Mouse (Mus musculus) liver, postnatal 0 days (tissue): ENCODE data around the gene Hdhd3. TPM values are rescaled to one million over a fixed set of nuclear protein-coding genes. Genes with fewer than 3 reads are reported as not detected.

Experiments
- ATAC-seq: fragments of 200-750 bp; cut with Nextera tagmentation; 2 replicates; pipeline ENCODE4 v1.8.0; 2017; ENCODE audit warnings: mild to moderate bottlenecking, moderate library complexity
- DNase-seq: peaks from one replicate; pipeline ENCODE4 v3.0.0-alpha.2; 2016
- H3K27ac ChIP-seq: fragments of 300-500 bp; sonication (generic); 2 replicates; pipeline ENCODE4 v1.5.1; 2014; ENCODE audit warnings: antibody characterized with exemption, moderate library complexity, mild to moderate bottlenecking, low read depth
- H3K27me3 ChIP-seq: fragments of 300-500 bp; sonication (generic); 2 replicates; pipeline ENCODE4 v1.6.1; 2014; ENCODE audit warnings: low read length, control low read depth, mixed read lengths; ENCODE audit not compliant: insufficient read depth
- H3K36me3 ChIP-seq: fragments of 300-500 bp; sonication (generic); replicated peaks from 2 replicates; pipeline ENCODE4 v1.6.1; 2014; ENCODE audit warnings: mild to moderate bottlenecking, control low read depth, low read length, moderate library complexity, mixed read lengths; ENCODE audit not compliant: insufficient read depth
- H3K4me1 ChIP-seq: fragments of 300-500 bp; sonication (generic); 2 replicates; pipeline ENCODE4 v1.6.1; 2014; ENCODE audit warnings: antibody characterized with exemption, mild to moderate bottlenecking, control low read depth; ENCODE audit not compliant: insufficient read depth
- H3K4me2 ChIP-seq: fragments of 300-500 bp; sonication (generic); 2 replicates; pipeline ENCODE4 v1.6.1; 2014; ENCODE audit warnings: low read depth, mild to moderate bottlenecking, low read length, moderate library complexity, mixed read lengths
- H3K4me3 ChIP-seq: fragments of 300-500 bp; sonication (generic); 2 replicates; pipeline ENCODE4 v1.5.1; 2014; ENCODE audit warnings: low read depth, low read length
- H3K9ac ChIP-seq: fragments of 300-500 bp; sonication (generic); replicated peaks from 2 replicates; pipeline ENCODE4 v1.6.1; 2014; ENCODE audit warnings: mild to moderate bottlenecking, moderate library complexity
- H3K9me3 ChIP-seq: fragments of 300-500 bp; sonication (generic); 2 replicates; pipeline ENCODE4 v1.6.1; 2016; ENCODE audit warnings: mild to moderate bottlenecking, control low read depth, low read length, mixed read lengths
- CTCF ChIP-seq: sonication (generic); IDR thresholded peaks from 2 replicates; pipeline ENCODE4 v1.5.1; 2016; ENCODE audit warnings: antibody characterized with exemption, low read depth
- EP300 ChIP-seq: IDR thresholded peaks from 2 replicates; pipeline ENCODE4 v1.6.1; 2016; ENCODE audit warnings: antibody characterized with exemption, low read depth, mild to moderate bottlenecking
- WGBS: fragments of 180-500 bp; shearing (Covaris S2); extraction: QIAGEN DNeasy Blood & Tissue Kit; methylation state at CpG from one replicate; pipeline ENCODE4 v1.1.7; 2014; ENCODE audit not compliant: insufficient replicate concordance; 5-methylcytosine and 5-hydroxymethylcytosine counted together
- polyA plus RNA-seq: library from polyadenylated mRNA; unstranded; fragments of >200 nt; fragmentation: Nextera tagmentation; extraction: Ambion mirVana; gene quantifications from 2 replicates; pipeline ENCODE4 v1.2.1, GENCODE M21; 2015

The Hdhd3 gene
- polyA plus RNA-seq, 1 experiment from 2014 or later: 19.7 TPM

DNA sequence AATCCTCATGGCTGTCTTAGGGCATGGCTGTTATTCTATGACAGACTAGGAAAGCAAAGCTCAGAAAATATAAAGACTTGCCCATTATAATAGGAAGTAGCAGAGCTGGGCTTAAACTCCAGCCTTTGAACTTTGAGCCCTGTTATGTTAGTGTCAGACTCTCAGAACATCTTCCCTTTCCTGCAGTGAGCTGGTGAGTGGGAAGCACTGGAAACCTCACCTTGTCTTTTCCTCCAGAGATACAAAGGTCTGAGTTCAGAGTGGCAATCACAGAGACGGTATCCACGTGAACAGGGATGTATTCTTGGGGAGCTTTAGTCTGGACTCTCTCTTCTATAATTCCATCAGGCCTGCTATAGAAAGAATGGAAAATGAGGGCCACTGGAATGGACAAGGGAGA is 40.1 kb downstream of the Hdhd3 start:
- Histone ChIP-seq H3K4me3 (no peak overlapping the region), H3K36me3 (no peaks in the 10 kb centered on the region), H3K4me2 (no peak overlapping the region), H3K9me3 (no peaks in the 10 kb centered on the region), H3K4me1 (no peaks in the 10 kb centered on the region), H3K27ac (no peak overlapping the region), H3K27me3 (no peaks in the 10 kb centered on the region), H3K9ac (no peak overlapping the region)
- WGBS: 74% methylated on average over 2 of the region's 2 CpGs
- ATAC-seq: no peak
- DNase-seq: no peak
- TF ChIP-seq EP300 (no peak), CTCF (no peak)

DNA sequence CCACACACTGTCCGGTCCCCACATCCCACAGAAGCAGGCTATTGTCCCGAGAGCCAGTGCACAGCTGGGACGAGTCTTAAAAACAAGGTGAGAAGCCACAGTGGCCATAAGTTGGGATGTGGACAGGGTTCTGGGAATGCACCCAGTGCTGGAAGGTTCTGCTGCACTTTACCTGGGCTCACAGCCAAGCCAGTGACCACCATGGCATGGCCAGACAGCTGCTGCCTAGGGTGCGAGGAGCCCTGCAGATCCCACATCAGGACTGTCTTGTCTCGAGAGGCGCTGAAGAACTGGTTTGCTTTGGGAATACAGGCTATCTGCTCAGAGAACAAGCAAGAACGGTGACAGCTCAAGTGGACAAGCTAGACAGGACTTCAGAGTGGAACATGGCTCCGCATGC is 42.9 kb downstream of the Hdhd3 start:
- no peak for DNase-seq
- H3K27ac ChIP-seq: no peak overlapping the region
- WGBS: 88% methylated on average over 8 of the region's 8 CpGs
- H3K4me1 ChIP-seq: no peaks in the 10 kb centered on the region
- ATAC-seq: no peak
- no peak overlapping the region for H3K9ac ChIP-seq
- H3K36me3 ChIP-seq: no peaks in the 10 kb centered on the region
- no peak overlapping the region for H3K4me2 ChIP-seq
- no peaks in the 10 kb centered on the region for H3K27me3 ChIP-seq
- TF ChIP-seq EP300 (no peak), CTCF (no peak)
- H3K4me3 ChIP-seq: no peak overlapping the region
- H3K9me3 ChIP-seq: no peaks in the 10 kb centered on the region

DNA sequence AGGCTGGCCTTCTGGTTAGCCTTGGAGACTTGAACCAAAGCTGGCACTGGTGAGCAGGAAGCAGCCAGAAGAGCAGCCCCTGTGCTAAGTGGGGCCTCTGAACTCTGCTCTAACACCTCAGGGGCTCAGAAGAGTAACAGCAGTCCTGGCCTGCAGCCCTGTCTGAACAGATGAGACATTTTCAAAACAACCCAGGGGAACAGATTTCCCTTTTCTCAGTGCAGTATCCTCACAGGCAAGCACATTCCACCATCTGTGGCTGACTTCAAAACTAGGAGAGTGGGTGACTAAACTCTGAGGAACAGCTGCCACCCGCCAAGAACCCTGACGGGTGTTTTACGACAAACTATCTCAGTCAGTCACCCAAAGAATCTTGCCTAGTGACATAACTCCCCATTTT is 44.2 kb downstream of the Hdhd3 start:
- Histone ChIP-seq H3K36me3 (no peaks in the 10 kb centered on the region), H3K4me2 (no peak overlapping the region), H3K9me3 (no peaks in the 10 kb centered on the region), H3K4me1 (no peaks in the 10 kb centered on the region), H3K4me3 (no peak overlapping the region), H3K9ac (no peak overlapping the region), H3K27ac (no peak overlapping the region), H3K27me3 (no peaks in the 10 kb centered on the region)
- ATAC-seq (no peak), DNase-seq (no peak)
- TF ChIP-seq CTCF: no peak
- TF ChIP-seq EP300: no peak
- WGBS: 86% methylated on average over 3 of the region's 3 CpGs

DNA sequence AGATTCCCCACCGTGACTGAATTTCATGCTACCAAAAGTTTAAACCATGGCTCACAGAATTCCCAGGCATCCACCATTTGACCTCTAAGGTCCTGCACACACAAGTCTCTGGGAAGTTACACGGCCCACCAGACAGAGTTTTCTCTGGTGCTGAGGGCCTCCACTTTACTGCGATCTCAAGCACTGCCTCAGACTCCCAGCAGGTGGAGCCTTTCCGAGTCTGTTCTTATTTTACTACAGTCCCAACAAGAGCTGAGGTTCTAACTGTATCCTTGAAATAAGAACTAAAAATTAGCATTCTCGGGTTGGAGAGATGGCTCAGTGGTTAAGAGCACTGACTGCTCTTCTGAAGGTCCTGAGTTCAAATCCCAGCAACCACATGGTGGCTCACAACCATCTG is 48.3 kb downstream of the Hdhd3 start:
- Histone ChIP-seq H3K4me1 (no peaks in the 10 kb centered on the region), H3K9ac (no peak overlapping the region), H3K4me2 (no peak overlapping the region), H3K27ac (no peak overlapping the region), H3K27me3 (no peaks in the 10 kb centered on the region), H3K4me3 (no peak overlapping the region), H3K36me3 (no peaks in the 10 kb centered on the region), H3K9me3 (no peaks in the 10 kb centered on the region)
- no peak for ATAC-seq
- TF ChIP-seq EP300 (no peak), CTCF (peak; percentile 66)
- peak; percentile 52 for DNase-seq
- 54% methylated on average over 5 of the region's 5 CpGs for WGBS

Other genes starting within 250 kb of the Hdhd3 start
- 8.9 and 9.2 TPM in 2 replicates for gene Slc31a2, start 240.9 kb downstream of the Hdhd3 start, polyA plus RNA-seq
- 11.7 and 13.3 TPM in 2 replicates for gene Fkbp15, start 142.9 kb downstream of the Hdhd3 start, polyA plus RNA-seq
- 50.9 and 54.3 TPM in 2 replicates for gene Slc31a1, start 142.7 kb downstream of the Hdhd3 start, polyA plus RNA-seq
- 45.5 and 50.7 TPM in 2 replicates for gene Cdc26, start 94.8 kb downstream of the Hdhd3 start, polyA plus RNA-seq
- 5.5 and 6.2 TPM in 2 replicates for gene Prpf4, start 94.7 kb downstream of the Hdhd3 start, polyA plus RNA-seq
- gene Rnf183, start 68.2 kb downstream of the Hdhd3 start, polyA plus RNA-seq: not detected in 2 replicates
- 0.34 and 1.00 TPM in 2 replicates for gene Wdr31, start 32.6 kb downstream of the Hdhd3 start, polyA plus RNA-seq
- gene Bspry, start 23.4 kb downstream of the Hdhd3 start, polyA plus RNA-seq: 0.18 and 0.26 TPM in 2 replicates
- 295 and 303 TPM in 2 replicates for gene Alad, start 16.5 kb upstream of the Hdhd3 start, polyA plus RNA-seq
- gene Pole3, start 21.6 kb upstream of the Hdhd3 start, polyA plus RNA-seq: 26.4 and 29.2 TPM in 2 replicates
- not detected in 2 replicates for gene 4933430I17Rik, start 21.9 kb upstream of the Hdhd3 start, polyA plus RNA-seq
- gene Rgs3, start 56.4 kb upstream of the Hdhd3 start, polyA plus RNA-seq: 6.6 and 6.7 TPM in 2 replicates